24 mouse cellular contexts compared by ENCODE assay signal in genomic region chr16:26787042-26787620, GRCm38 (mm10).
"Had no signal": no experiment of that assay in that cellular context is flagged by ENCODE, and none has a peak within 500 bp of the region (broad histone marks: within the 10 kb centered on the region; RNA-seq: fewer than 3 reads in every experiment).

No protein-coding gene starts in this region.

- H3K9ac ChIP-seq: heart, embryonic 12.5 days; hindbrain, embryonic 12.5 days; hindbrain, embryonic 14.5 days; intestine, embryonic 15.5 days; limb, embryonic 12.5 days had no signal

- DNase-seq: gastrocnemius, adult 2 months; gastrocnemius, postnatal 10 days; gastrocnemius, postnatal 25 days; heart, adult 18-20 months; heart, postnatal 10 days; heart, postnatal 4 days; kidney, adult 18-20 months; kidney, adult 8-10 months; kidney, postnatal 10 days; kidney, postnatal 25 days; kidney, postnatal 4 days had no signal

- H3K4me1 ChIP-seq: heart, embryonic 10.5 days; heart, embryonic 12.5 days; hindbrain, embryonic 10.5 days; hindbrain, embryonic 12.5 days; intestine, embryonic 15.5 days; limb, embryonic 10.5 days; limb, embryonic 12.5 days had no signal

- H3K27ac ChIP-seq: gastrocnemius, adult 2 months; heart, embryonic 10.5 days; hindbrain, embryonic 10.5 days; hindbrain, embryonic 12.5 days; hindbrain, embryonic 14.5 days; intestine, embryonic 15.5 days; layer of hippocampus, adult 2 months; left cerebral cortex, adult 2 months; limb, embryonic 10.5 days; limb, embryonic 12.5 days had no signal

- ATAC-seq: hindbrain, embryonic 16.5 days; inflammation-experienced regulatory T-cells, adult 6 months; intestine, embryonic 15.5 days; intestine, postnatal 0 days had no signal

- H3K4me3 ChIP-seq: gastrocnemius, adult 2 months; heart, embryonic 10.5 days; heart, embryonic 12.5 days; hindbrain, embryonic 10.5 days; hindbrain, embryonic 12.5 days; intestine, embryonic 15.5 days; layer of hippocampus, adult 2 months; left cerebral cortex, adult 2 months; limb, embryonic 10.5 days; limb, embryonic 12.5 days had no signal

- H3K9me3 ChIP-seq: heart, embryonic 10.5 days; heart, embryonic 12.5 days; hindbrain, embryonic 10.5 days; hindbrain, embryonic 12.5 days; intestine, embryonic 15.5 days; limb, embryonic 10.5 days; limb, embryonic 12.5 days had no signal

- H3K4me2 ChIP-seq: heart, embryonic 12.5 days; hindbrain, embryonic 12.5 days; hindbrain, embryonic 14.5 days; intestine, embryonic 15.5 days; limb, embryonic 12.5 days had no signal

- H3K27me3 ChIP-seq: heart, embryonic 12.5 days; hindbrain, embryonic 12.5 days; intestine, embryonic 15.5 days; limb, embryonic 12.5 days had no signal

- H3K36me3 ChIP-seq: heart, embryonic 10.5 days; heart, embryonic 12.5 days; hindbrain, embryonic 10.5 days; hindbrain, embryonic 12.5 days; intestine, embryonic 15.5 days; limb, embryonic 10.5 days; limb, embryonic 12.5 days had no signal
